Mouse (Mus musculus): Measurements from ENCODE around the gene Gapdh.

DNA sequence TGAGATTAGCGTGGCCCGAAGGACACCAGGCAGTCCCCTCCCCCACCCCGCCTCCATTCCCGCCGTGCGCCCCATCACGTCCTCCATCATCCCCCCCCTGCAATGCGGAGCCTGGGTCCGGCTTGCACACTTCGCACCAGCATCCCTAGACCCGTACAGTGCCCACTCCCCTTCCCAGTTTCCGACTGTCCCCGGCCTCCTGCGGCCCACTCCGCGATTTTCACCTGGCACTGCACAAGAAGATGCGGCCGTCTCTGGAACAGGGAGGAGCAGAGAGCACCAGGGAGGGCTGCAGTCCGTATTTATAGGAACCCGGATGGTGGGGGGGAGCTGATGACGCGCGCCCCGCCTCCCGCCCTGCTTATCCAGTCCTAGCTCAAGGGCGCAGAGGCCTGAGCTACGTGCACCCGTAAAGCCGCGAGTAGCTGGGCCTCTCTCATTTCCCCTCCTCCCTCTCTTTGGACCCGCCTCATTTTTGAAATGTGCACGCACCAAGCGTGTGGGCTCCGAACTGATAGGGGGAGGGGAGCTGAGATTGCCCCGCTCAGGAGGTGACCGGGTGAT, 857 bp downstream of the Gapdh start:
- no peak for TF ChIP-seq CTCF (IDR thresholded peaks at IDR 0.05; ENCODE audit: extremely low read depth, insufficient read depth, insufficient read length, insufficient replicate concordance)
- peak; percentile 98 for TF ChIP-seq POLR2A (IDR thresholded peaks at IDR 0.05; ENCODE audit: low read depth, low read length)

Measured in spleen, adult 2 months (tissue).